Comparison of ENCODE assay signal across 13 mouse cellular contexts in genomic region chr15:78481448-78482000, GRCm38 (mm10). TPM values are rescaled to one million over a fixed set of nuclear protein-coding genes. Genes with fewer than 3 reads are reported as not detected.
DNase-seq lines count a peak whose midpoint lies in the region; ATAC-seq and TF ChIP-seq lines count a peak whose summit lies in the region.
"Had no signal": no experiment of that assay in that cellular context is flagged by ENCODE, and none has a peak within 500 bp of the region (broad histone marks: within the 10 kb centered on the region; RNA-seq: fewer than 3 reads in every experiment).

No protein-coding gene starts in this region.

- H3K9me3 ChIP-seq in heart, embryonic 10.5 days: no peaks in the 10 kb centered on the region
- H3K9me3 ChIP-seq in lung, postnatal 0 days (ENCODE audit: low read length): no peaks in the 10 kb centered on the region
- H3K9me3 ChIP-seq in liver, embryonic 13.5 days (replicated peaks): no peaks in the 10 kb centered on the region
- H3K9me3 ChIP-seq: embryonic facial prominence, embryonic 10.5 days; heart, embryonic 15.5 days; midbrain, embryonic 13.5 days had no signal

- 0 out of 2 replicates have a peak overlapping the region, but pooled peaks have one; percentile 1 for H3K27ac ChIP-seq in heart, embryonic 10.5 days
- no peak overlapping the region for H3K27ac ChIP-seq in lung, postnatal 0 days (ENCODE audit: low read length)
- H3K27ac ChIP-seq in liver, embryonic 13.5 days: no peak overlapping the region
- H3K27ac ChIP-seq: embryonic facial prominence, embryonic 10.5 days; heart, embryonic 15.5 days; midbrain, embryonic 13.5 days had no signal

- 48% methylated on average over 9 of the region's 9 CpGs for WGBS in heart, embryonic 10.5 days
- 55% methylated on average over 9 of the region's 9 CpGs for WGBS in lung, postnatal 0 days
- WGBS in liver, embryonic 13.5 days (ENCODE audit: insufficient replicate concordance): 37% methylated on average over 9 of the region's 9 CpGs

- H3K9ac ChIP-seq in lung, postnatal 0 days (replicated peaks; ENCODE audit: low read depth): no peak overlapping the region
- H3K9ac ChIP-seq in liver, embryonic 13.5 days: no peak overlapping the region
- H3K9ac ChIP-seq: heart, embryonic 15.5 days; midbrain, embryonic 13.5 days had no signal

- H3K27me3 ChIP-seq in heart, embryonic 10.5 days (ENCODE audit: insufficient read depth, poor library complexity, severe bottlenecking): peaks cover 30% of the 10 kb centered on the region
- no peaks in the 10 kb centered on the region for H3K27me3 ChIP-seq in lung, postnatal 0 days (replicated peaks; ENCODE audit: insufficient read depth, low read length)
- H3K27me3 ChIP-seq in liver, embryonic 13.5 days: 0 out of 2 replicates have a peak, but pooled peaks cover 4% of the 10 kb centered on the region
- H3K27me3 ChIP-seq: midbrain, embryonic 13.5 days had no signal

- ATAC-seq in lung, postnatal 0 days: no peak
- ATAC-seq in liver, embryonic 13.5 days (ENCODE audit: low read depth): 0 out of 2 replicates have a peak, but pooled peaks have one; percentile 15
- ATAC-seq: forebrain, embryonic 16.5 days; midbrain, embryonic 13.5 days had no signal

- no peak for TF ChIP-seq EP300 in lung, postnatal 0 days (IDR thresholded peaks at IDR 0.05)

- no peak overlapping the region for H3K4me3 ChIP-seq in heart, embryonic 10.5 days
- H3K4me3 ChIP-seq in lung, postnatal 0 days (ENCODE audit: low read depth, low read length): no peak overlapping the region
- H3K4me3 ChIP-seq in liver, embryonic 13.5 days (replicated peaks): no peak overlapping the region
- H3K4me3 ChIP-seq: embryonic facial prominence, embryonic 10.5 days; heart, embryonic 15.5 days; midbrain, embryonic 13.5 days had no signal

- peaks cover 19% of the 10 kb centered on the region for H3K4me1 ChIP-seq in heart, embryonic 10.5 days
- no peaks in the 10 kb centered on the region for H3K4me1 ChIP-seq in lung, postnatal 0 days (ENCODE audit: insufficient read depth, low read depth, low read length)
- H3K4me1 ChIP-seq in liver, embryonic 13.5 days (replicated peaks): peaks cover 9% of the 10 kb centered on the region
- H3K4me1 ChIP-seq: midbrain, embryonic 13.5 days had no signal

- H3K36me3 ChIP-seq in heart, embryonic 10.5 days: no peaks in the 10 kb centered on the region
- H3K36me3 ChIP-seq in lung, postnatal 0 days (ENCODE audit: insufficient read depth, low read length): no peaks in the 10 kb centered on the region
- H3K36me3 ChIP-seq in liver, embryonic 13.5 days: no peaks in the 10 kb centered on the region
- H3K36me3 ChIP-seq: embryonic facial prominence, embryonic 10.5 days; heart, embryonic 15.5 days; midbrain, embryonic 13.5 days had no signal

- H3K4me2 ChIP-seq in lung, postnatal 0 days (replicated peaks; ENCODE audit: low read depth, low read length): no peak overlapping the region
- no peak overlapping the region for H3K4me2 ChIP-seq in liver, embryonic 13.5 days
- H3K4me2 ChIP-seq: heart, embryonic 15.5 days; midbrain, embryonic 13.5 days had no signal

- DNase-seq in heart, embryonic 10.5 days (ENCODE audit: low spot score): no peak
- no peak for DNase-seq in heart, adult 11 months
- no peak for DNase-seq in lung, postnatal 0 days (ENCODE audit: low spot score)
- DNase-seq in lung, adult 18-20 months: no peak
- DNase-seq in brain, adult 2 months (ENCODE audit: low read depth, low spot score): peak; percentile 25
- DNase-seq in liver, embryonic 13.5 days: no peak
- no peak for DNase-seq in natural killer cell, adult 2 months (ENCODE audit: low spot score in 2 of 2)
- DNase-seq in adrenal gland, postnatal 10 days: no peak
- DNase-seq: thymus, adult 2 months had no signal

- TF ChIP-seq CTCF in lung, postnatal 0 days (IDR thresholded peaks at IDR 0.05): peak; percentile 28

RNA-seq across cellular contexts. Expression of gene Tmprss6, which starts 13.1 kb away (rescaled TPM):
- 0.06 and 1.7 TPM in 2 replicates for polyA plus RNA-seq in heart, embryonic 10.5 days (2016; fragmentation: Nextera tagmentation; extraction: Ambion mirVana)
- polyA plus RNA-seq in lung, postnatal 0 days (2015; fragmentation: Nextera tagmentation; extraction: Ambion mirVana): 0.20 and 0.23 TPM in 2 replicates
- polyA plus RNA-seq in liver, embryonic 13.5 days (2015; fragmentation: Nextera tagmentation; extraction: Ambion mirVana): 7.8 and 9.5 TPM in 2 replicates
- total RNA-seq in adrenal gland, postnatal 10 days (2021): 10 to 100 TPM; 24.7 to 59.5 TPM

RNA-seq across cellular contexts. Expression of gene Il2rb, which starts 13.5 kb away (rescaled TPM):
- polyA plus RNA-seq in heart, embryonic 10.5 days (2016; fragmentation: Nextera tagmentation; extraction: Ambion mirVana): not detected in 2 replicates
- polyA plus RNA-seq in lung, postnatal 0 days (2015; fragmentation: Nextera tagmentation; extraction: Ambion mirVana): 0.63 and 0.67 TPM in 2 replicates
- 0.23 and 0.35 TPM in 2 replicates for polyA plus RNA-seq in liver, embryonic 13.5 days (2015; fragmentation: Nextera tagmentation; extraction: Ambion mirVana)
- total RNA-seq in adrenal gland, postnatal 10 days (2021): 1 to 10 TPM; 1.9 TPM
- polyA plus RNA-seq: embryonic facial prominence, embryonic 10.5 days; forebrain, embryonic 16.5 days; midbrain, embryonic 13.5 days had no signal

RNA-seq across cellular contexts. Expression of gene C1qtnf6, which starts 49.7 kb away (rescaled TPM):
- 19.0 and 28.4 TPM in 2 replicates for polyA plus RNA-seq in heart, embryonic 10.5 days (2016; fragmentation: Nextera tagmentation; extraction: Ambion mirVana)
- polyA plus RNA-seq in lung, postnatal 0 days (2015; fragmentation: Nextera tagmentation; extraction: Ambion mirVana): 19.1 and 21.5 TPM in 2 replicates
- 3.6 and 4.5 TPM in 2 replicates for polyA plus RNA-seq in liver, embryonic 13.5 days (2015; fragmentation: Nextera tagmentation; extraction: Ambion mirVana)
- total RNA-seq in adrenal gland, postnatal 10 days (2021): 10 to 100 TPM; 58.9 to 63.4 TPM

RNA-seq across cellular contexts. Expression of gene Kctd17, which starts 53.2 kb away (rescaled TPM):
- 23.0 and 30.3 TPM in 2 replicates for polyA plus RNA-seq in heart, embryonic 10.5 days (2016; fragmentation: Nextera tagmentation; extraction: Ambion mirVana)
- 23.4 and 27.4 TPM in 2 replicates for polyA plus RNA-seq in lung, postnatal 0 days (2015; fragmentation: Nextera tagmentation; extraction: Ambion mirVana)
- 4.7 and 5.1 TPM in 2 replicates for polyA plus RNA-seq in liver, embryonic 13.5 days (2015; fragmentation: Nextera tagmentation; extraction: Ambion mirVana)
- total RNA-seq in adrenal gland, postnatal 10 days (2021): 10 to 100 TPM; 85.2 to 94.8 TPM
